Mouse (Mus musculus) heart, adult 9 months (tissue): ENCODE data around the gene Grhpr.
A peak's percentile ranks its signal among the peaks of the same experiment; 100 is the strongest.
"Not testable (repeated sequence)": the region's sequence is repeated elsewhere in the genome, so short reads cannot be mapped to it uniquely, and the experiment has no call there.

ENCODE experiments used
- DNase-seq, 2 experiments: peaks; one replicate each; pipeline ENCODE4 v3.0.0; 2022; ENCODE audit warnings: low spot score in 2 of 2

Gene Grhpr

DNA sequence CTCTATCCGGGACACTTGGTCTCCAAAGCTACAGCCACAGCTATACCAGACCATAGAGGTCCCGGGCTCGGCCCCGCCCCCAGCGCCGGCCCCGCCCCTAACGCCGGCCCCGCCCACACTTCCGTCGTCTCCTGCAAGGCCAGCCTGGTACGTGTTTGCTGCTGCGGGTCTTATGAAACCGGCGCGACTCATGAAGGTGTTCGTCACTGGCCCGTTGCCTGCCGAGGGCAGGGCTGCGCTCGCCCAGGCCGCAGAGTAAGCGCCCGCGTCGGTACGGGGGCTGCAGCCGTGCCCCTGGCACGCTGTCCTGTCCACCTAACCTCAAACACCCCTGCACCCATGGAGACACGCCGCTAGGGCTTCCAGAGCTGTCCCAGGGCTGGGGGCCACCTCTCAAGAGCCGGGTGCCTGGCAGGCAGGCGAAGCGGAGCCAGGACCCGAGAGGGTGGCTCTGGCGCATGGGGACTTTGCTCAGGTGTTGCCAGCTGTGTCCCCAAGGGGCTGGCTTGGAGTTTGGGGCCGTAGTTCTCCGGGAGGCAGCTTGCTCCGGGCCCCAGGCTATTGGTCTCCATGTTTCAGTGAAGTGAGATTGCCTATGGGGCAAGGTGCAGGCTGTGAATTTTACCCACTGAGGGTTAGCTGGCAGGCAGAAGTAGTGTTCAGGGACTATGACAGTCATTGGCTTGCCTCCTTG, at the start of gene Grhpr:
TSS of gene Grhpr (plus strand) at position 116 of the 694 bp plus-strand sequence.
- peak; percentile 79 to 82 for DNase-seq

DNA sequence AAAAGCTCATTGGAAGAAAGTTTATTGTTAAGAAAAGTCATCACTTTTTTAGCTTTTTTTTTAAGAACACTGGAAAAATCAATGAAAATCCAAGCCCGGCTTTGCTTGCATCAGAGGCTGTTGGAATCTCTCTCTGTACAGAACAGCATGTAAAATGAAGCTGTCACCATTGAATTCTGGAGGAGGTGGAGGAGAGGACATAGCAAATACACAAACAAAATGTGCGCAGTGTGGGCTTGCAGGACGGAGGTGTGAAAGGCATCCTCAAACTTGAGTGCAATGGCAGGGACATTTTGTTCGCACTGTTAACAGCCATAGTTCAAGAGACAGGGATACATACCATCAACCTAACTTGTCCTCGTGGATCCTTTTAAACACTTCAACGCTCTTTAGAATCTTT, 49.5 kb upstream of the Grhpr start:
- no peak for DNase-seq

DNA sequence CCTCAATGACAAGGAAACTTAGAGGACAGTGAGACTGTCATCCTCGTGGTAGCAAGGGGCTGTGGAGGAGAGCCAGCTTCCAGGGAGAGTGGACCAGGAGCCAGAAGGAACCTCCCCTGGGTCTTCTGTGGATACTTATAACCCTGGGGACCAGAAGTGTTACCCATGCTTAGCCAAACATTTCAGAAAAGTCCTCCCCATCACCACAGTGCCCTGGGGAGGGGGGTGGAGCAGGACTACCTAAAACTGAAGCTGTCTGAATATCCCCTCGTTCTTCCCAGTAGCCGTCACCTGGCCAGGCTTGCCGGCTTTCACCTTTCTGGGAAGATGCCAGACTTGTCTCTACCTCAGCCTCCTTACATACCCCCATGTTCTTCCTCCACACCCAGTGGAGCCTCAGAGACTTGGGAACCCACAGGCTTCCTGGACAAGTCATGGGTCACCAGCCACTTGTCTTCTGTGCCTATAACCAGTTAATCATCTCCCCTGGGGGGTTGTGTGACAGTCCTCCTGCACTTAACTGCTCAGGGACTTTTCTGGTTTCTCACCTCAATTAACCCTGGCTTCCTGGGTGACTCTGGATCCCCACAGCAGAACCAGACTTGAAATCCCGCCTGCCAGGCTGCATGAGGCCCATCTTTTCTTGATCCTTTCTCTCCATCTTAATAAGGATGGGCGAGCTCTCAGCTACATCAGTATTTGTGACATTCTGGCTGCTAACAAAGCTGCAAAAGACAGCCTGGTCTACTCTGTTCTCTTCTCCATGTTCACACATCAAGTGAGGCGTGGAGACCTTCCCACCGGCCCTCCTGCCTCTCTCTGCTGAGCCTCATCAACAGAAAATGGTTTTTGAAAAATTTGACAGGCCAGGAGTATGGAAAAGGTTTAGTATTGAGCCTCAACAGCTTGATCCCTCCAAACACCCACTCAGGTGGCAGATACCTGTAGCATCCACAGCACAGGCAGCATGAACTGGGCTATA, 42.5 kb upstream of the Grhpr start:
- DNase-seq, result peak in 1 of 2 experiments; percentile 1

DNA sequence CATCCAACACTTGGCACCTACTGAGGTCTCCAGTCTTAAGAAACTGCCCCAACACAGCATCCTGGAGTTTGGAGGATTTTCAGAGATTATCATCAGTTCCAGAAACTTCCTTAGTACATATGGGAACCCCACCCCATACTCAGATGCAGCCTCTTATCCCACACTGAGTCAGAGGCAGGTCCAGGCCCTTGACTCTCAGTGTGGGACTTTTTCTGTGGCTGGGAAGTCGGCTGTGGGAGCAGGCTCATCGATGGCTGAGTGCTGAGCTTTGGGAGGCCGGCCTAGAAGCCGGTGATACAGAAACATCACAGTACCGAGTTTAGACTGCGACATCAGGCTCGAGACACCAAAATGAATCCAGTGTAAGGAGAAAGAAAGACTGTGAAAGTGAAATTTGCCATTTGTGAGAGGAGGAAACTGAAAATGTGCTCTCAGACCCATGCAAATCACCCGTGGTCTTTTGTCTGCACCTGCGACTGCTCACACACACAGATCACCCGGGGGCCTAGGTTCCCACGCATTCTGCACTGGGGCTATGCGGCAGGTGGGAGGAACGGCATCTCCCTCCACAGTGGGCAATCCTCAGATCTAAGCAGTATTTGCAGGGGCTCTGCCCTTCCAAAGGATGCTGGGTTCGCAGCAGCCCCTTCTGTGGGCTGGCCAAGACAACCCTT, 41.5 kb upstream of the Grhpr start:
- no peak for DNase-seq

DNA sequence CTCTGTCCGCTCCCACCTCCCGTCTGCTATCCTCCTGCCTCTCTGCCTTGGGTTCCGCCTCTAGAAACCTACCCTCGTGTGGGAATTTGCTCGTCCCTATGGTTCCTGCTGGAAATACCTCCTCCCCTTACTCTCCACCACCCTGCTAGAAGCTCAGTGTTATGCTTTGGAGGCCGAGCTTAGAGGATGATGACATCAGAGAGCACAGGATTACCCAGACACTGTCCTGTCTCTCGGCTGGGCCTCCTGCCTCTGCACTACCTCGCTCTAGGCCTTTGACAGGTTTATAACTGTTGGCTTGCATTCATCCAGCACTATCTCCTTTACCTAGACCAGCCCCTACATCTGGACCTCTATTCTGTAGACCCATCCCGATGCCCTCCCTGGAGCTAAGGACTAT, 40.9 kb upstream of the Grhpr start:
- no peak for DNase-seq

DNA sequence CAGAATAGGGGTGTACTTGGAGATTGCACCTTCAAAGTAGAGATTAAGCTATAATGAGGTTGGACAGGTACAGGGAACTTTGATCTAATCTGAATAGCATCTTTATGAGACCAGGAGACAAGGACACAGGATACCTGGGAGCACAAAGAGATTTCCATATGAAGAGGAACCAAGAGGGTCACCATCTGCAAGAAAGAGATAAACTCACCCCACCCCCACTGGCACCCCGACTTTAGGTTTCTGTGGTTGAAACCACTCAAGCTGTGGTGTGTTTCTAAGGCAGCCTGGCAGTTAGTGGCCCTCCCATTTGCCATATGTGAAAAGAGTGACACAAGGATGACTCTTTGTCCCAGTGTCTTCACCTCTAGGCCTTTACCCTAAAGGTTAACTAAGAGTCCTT, 39.0 kb upstream of the Grhpr start:
- no peak for DNase-seq

DNA sequence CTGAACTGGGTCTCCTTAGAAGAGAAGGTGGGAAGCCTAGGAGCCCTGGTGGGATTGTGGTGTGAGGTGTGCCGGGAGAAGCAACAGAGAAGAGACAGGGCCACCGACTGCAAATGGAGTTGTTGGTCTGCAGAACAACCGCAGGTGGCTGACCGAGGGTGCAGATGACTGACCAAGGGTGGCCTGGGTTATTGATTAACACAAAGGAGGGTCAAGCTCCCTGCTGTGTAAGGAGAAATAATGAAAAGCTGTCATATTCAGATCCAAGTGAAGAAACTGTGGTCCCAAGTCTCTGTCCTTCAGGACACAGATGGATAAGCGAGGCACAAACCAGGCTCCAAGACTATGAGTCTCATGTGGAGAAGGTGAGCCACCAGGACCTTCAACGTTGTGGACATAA, 37.7 kb upstream of the Grhpr start:
- DNase-seq, result no peak

DNA sequence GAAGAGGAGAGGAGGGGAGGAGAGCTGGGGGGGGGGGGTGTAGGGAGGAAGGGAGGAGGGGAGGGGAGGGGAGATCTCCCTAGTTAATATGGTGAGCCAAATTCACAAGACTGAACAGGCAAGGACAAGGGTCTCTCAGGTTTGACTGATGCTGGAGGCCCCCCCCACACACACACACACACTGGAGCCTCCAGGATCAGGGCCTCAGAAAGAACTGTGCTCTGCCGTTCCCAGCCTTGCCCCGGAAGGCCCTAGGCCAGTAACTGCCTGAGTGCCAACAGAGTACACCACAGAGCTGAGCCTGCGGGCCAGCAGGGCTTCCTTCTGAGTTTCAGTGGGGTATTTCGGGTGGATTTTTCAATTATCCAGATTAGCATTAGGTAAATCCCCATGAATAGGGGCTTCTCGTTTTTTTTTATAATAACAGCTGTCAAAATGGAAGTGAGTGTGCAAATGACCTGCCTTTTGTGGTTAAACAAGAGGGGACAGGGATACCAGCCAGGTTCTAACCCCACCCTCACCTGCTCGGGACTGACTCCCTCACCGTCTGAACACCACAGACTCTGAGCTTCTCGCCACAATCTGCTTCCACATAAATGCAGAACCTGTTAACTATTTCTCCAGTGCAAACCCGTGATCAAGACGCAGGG, 36.6 kb upstream of the Grhpr start:
- no peak for DNase-seq

DNA sequence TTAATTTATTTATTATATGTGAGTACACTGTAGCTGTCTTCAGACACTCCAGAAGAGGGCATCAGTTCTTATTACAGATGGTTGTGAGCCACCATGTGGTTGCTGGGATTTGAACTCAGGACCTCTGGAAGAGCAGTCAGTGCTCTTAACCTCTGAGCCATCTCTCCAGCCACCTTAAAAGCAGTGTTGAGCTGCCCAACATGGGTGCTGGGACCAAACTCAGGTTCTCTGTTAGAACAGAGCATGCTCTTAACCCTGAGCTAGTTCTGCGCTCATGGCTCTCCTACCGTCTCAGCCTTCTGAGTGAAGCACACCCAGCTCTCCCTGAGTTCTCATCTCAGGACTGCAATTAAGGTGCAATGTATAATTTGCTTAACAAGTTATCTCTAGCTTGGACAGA, 35.1 kb upstream of the Grhpr start:
- not testable (repeated sequence) for DNase-seq

DNA sequence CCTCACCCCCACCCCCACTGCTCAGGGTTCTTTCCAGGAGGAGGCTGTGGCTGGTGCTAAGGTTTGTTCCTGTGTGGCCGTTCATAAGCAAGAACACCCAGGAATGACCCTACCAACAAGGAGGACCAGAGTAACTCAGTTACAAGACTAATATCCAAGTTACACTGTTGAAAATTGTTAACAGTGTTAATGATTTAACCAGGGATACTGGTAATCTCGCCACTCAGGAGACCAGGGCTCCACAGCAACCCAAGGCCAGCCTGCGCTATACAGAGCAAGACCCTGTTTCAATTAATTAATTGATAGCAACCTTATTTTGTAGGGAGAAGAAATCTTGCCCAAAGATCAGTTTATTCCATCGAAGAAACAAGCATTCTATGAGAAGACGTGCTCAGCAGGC, 33.7 kb upstream of the Grhpr start:
- DNase-seq, result no peak

DNA sequence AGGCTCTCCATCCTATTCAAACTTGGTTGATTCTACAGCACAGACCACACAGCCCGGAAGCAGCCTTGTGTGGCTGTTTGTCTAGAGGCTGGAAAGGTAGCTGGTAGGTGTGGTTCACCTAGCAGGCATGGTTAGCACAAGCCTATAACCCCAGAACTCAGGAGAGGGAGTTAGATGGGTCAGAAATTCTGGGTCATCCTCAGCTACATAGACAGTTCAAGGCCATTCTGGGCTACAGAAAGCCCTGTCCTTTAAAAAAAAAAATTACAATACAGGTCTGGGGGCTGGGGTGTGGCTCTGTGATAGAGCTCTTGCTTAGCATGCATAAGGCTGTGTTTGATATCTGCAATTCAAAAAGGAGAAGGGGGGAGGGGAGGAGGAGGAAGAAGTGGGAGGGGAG, 32.9 kb upstream of the Grhpr start:
- DNase-seq, result no peak

DNA sequence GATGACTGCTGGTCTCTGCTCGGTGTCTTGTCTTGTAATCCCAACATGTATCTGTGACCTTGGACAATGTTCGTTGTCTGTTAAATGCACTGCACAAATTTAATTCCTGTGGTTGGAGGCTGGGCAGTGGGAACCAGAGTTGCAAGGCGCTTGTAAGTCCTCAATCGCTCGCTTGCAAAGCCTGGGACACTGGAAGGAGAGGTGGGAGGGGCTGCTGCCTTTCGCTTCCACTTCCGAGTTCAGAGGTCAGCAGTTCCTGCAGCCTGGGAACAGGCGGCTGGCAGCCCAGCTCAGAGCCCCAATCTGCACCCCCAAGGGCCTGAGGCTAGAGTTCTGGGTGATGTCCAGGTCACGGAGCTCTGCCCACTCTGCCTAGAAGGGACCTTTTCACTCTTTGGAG, 28.2 kb upstream of the Grhpr start:
- DNase-seq, result no peak

DNA sequence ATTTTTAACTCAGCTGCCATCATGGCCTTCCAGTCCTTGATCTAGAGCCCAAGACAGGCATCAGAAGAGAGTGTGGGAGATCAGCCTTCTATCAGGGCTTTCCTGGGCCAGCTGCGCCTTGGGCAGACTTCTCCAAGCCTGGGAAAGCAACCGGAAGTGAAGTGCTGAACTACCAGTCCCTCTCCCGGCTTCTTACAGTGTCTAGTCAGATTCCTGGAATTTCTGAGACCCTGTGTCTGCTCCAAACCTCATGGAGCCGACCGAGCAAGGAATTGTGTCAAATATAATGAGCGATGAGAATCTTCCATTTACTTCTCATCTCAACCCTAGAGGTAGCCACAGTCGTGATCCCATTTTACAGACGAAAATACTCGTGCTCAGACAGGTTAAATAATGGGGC, 22.4 kb upstream of the Grhpr start:
- DNase-seq, result no peak

DNA sequence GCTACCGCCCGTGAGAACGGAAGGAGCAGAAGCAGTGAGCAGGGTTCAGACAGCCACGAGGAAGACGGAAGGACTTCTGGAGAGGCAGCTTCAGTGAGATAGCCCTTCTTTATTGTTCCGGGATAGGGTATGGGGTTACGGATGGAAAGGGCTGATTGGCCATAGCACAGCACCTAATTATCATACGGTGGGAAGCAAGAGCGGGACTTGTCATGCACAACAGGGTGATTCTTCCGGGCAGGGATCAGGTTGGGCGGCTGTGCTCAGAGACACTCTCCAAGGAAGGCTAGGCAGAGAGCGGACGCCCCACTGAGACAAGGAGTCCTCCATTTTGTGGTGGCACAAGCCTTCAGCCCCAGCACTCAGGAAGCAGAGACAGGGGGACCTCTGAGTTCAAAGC, 22.0 kb upstream of the Grhpr start:
- DNase-seq, result no peak

DNA sequence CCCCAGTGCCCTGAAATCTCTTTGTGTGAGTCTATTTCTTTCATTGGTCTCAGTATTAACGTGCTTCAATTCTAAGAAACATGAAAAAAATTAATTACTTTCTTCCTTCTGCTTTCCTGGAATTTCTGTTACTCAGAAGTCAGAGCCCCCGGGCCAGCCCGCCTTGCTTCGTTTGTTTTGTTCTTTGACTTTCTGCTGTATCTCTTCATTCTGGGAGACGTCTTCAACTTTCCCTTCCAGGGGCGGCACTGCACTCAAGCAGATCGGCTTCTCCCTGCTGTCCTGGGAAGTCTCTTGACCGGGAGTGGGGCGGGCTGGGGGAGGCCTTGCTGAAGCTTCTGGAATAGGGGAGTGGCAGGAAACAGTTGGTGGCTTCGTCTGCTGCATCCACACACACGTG, 18.0 kb upstream of the Grhpr start:
- DNase-seq, result no peak

DNA sequence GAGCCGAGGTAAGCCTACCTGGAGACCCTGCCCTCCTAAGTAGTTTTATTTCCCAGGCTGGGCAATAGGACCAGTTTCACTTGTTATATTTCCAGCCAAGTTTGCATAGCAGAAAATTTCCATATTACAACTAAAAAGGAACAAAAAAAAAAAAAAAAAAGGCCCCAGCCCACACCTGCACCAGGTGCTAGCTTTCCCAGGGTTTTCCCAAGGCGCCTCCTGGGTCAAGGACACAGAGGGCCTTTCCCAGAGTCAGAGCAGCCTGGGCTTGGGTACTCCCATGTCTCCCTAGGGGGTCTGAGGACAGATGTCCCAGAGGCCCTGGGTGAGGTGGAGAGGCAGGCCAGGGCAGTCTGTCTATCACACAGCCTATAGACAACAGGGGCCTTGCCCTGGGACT, 16.0 kb upstream of the Grhpr start:
- no peak for DNase-seq

DNA sequence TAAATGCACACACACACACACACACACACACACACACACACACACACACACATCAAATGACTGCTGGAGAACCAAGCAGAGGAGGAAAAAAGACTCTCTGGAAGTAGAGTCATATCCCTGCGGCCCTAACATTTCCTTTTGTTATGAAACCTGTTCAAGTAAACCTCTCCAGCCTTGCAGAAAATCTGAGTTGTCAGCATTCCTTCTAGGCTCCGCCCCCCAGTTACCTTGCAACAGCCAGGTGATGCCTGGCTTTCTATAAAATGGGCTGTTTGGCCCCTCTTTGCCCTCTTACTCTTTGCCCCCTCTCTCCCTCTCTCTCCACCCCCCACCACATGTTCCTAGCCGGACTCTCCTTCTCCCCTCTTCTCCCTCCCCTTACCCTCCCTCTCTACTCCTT, 15.5 kb upstream of the Grhpr start:
- no peak for DNase-seq

DNA sequence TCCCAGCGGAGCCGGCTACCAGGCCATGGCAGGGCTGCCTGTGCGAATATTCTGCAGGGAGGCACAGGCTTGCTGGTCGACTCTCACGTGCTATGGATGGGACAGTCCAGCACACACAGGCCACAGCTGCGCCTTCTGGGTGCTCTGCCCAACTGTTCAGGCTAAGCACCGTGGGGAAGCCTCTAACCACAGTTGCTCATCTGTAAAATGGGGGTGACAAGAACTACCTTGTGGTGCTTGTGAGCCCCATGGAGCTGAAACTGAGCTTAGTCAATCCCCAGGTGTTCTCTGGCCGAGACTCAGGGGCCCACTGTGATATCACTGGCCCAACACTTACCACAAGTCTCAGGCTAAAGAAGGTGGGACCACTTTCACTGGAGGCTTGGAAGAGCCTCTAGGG, 13.8 kb upstream of the Grhpr start:
- no peak for DNase-seq

DNA sequence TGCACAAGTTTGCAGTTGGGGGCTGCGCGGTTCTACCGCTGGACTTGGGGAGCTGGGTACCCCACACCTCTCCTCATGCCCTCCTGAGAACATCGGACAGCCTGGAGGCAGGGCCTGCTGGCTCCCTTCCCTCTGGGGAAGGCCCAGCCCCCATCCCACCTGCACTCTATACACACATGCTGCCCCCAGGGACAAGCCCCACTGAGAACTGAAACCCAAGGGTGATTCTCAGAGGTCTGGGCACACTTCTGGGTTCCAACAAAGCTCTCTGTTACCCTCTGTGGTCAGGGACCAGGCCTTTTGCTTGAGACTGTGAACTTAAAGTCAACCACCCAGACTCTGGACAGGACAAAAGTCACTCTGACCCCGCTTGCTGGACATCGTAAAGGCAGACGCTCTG, 11.1 kb upstream of the Grhpr start:
- no peak for DNase-seq

DNA sequence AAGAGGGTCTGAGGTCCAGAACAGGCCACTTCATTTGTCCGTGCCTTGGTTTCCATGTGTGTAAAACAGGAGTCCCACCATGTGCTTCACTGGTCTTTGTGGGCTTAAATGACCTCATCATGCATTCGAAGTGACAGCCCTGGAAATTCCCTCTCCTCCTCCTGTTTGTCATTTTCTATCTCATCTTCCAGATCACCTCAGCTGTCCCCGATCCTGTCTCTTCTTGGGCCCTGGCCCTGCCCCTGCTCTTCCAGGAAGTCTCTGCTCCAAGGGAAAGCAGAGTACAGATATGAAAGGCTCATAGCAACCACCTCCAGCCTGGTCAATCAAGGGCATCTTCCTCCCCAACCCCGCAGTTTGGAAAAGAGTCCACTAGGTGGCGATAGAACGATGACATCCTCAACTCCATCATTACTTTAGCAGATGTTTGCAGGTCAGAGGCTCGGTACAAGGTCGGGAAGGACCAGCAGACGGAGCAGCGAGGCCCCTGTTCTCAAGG, 10.5 kb upstream of the Grhpr start:
- peak in 1 of 2 experiments; percentile 32 for DNase-seq

DNA sequence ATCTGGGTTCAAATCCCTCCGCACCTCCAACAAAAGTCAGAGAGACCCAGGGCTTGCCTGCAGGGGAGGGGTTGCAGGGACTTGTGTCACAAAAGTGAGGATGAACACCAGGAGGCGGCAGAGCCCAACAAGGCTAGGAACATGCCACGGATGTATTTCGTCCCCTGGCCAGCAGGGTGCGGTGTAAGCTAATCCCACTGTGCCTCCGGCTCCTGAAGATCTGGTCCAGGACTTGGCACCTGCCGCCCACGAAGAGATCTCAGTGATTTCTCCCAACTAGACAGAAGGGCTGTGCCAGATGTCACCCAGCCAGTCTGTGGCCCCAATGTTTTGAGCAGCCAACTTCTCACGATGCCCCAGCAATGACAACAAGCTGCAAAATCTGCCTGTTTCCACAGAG, 7.7 kb upstream of the Grhpr start:
- DNase-seq, result peak; percentile 68 to 73

DNA sequence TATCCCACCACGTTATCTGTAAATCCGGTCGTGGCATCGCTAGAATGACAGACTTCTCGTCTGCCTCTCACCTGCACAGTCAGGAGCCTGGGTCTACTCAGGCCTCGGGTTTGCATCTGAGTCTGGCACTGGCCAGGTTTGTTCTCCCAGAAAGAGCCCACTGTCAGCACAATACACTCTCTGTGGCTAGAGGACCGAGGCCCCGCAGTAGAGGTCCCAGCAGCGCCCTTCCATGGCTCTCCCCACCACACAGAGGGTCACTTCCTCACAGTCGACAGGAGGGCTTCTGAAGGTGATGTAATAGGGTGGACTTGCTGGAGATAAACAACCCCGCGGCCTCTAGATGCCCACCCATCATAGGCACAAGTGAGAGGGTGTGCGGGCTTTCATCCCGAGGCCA, 7.3 kb upstream of the Grhpr start:
- no peak for DNase-seq
